Mouse (Mus musculus): ENCODE data around the gene Rsg1. TPM values are rescaled to one million over a fixed set of nuclear protein-coding genes. Genes with fewer than 3 reads are reported as not detected.
A peak's percentile ranks its signal among the peaks of the same experiment; 100 is the strongest.

Rsg1 gene
- polyA plus RNA-seq, 1 experiment from 2014 or later = 2.2 TPM

GRCm38 (mm10) chr4:141248614-141248978 is 34.8 kb downstream of the Rsg1 start:
- Histone ChIP-seq H3K4me1 (replicated peaks) (peaks cover 20% of the 10 kb centered on the region), H3K36me3 (no peaks in the 10 kb centered on the region), H3K4me3 (replicated peaks) (no peak overlapping the region), H3K9me3 (replicated peaks) (no peaks in the 10 kb centered on the region), H3K4me2 (peak overlapping the region; percentile 57; the same call in 1 of the 2 replicates), H3K27me3 (peaks cover 80% of the 10 kb centered on the region), H3K27ac (no peak overlapping the region), H3K9ac (no peak overlapping the region)
- DNase-seq (no peak), ATAC-seq (ENCODE audit: low read depth) (peak; percentile 27)
- WGBS (ENCODE audit: insufficient replicate concordance) = 14% methylated on average over 11 of the region's 11 CpGs

DNA sequence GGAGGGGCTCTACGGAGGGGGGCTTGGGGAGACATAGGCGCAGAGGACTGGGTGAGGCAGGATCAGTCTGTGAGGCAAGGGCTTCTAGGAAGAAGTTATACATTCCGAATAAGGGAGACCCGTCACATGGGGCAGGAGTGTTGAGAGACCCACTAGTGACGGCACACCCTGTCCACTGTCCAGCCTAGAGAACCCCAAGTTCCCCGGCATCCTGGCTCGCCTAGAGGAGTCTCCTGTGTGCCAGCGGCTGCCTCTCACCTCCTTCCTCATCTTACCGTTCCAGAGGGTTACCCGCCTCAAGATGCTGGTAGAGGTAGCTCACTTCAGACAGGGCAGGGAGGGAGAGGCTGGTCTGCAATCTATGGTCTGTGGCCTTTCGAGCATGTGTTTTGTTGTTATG is 35.6 kb downstream of the Rsg1 start:
- ATAC-seq (ENCODE audit: low read depth) (no peak), DNase-seq (no peak)
- peaks cover 72% of the 10 kb centered on the region for H3K27me3 ChIP-seq
- H3K4me3 ChIP-seq (replicated peaks) = no peak overlapping the region
- no peak overlapping the region for H3K4me2 ChIP-seq
- no peaks in the 10 kb centered on the region for H3K9me3 ChIP-seq (replicated peaks)
- 49% methylated on average over 11 of the region's 11 CpGs for WGBS (ENCODE audit: insufficient replicate concordance)
- peaks cover 20% of the 10 kb centered on the region for H3K4me1 ChIP-seq (replicated peaks)
- H3K9ac ChIP-seq = no peak overlapping the region
- H3K27ac ChIP-seq = no peak overlapping the region
- H3K36me3 ChIP-seq = no peaks in the 10 kb centered on the region

- Histone ChIP-seq H3K27me3 (peaks cover 55% of the 10 kb centered on the region), H3K36me3 (no peaks in the 10 kb centered on the region), H3K9me3 (replicated peaks) (no peaks in the 10 kb centered on the region), H3K4me1 (replicated peaks) (peaks cover 20% of the 10 kb centered on the region), H3K9ac (no peak overlapping the region), H3K27ac (no peak overlapping the region), H3K4me2 (no peak overlapping the region), H3K4me3 (replicated peaks) (no peak overlapping the region)
- WGBS (ENCODE audit: insufficient replicate concordance) = 71% methylated on average over 8 of the region's 8 CpGs
- no peak for DNase-seq
- no peak for ATAC-seq (ENCODE audit: low read depth)
Observed at GRCm38 (mm10) chr4:141251071-141251470, 37.3 kb downstream of the Rsg1 start.

DNA sequence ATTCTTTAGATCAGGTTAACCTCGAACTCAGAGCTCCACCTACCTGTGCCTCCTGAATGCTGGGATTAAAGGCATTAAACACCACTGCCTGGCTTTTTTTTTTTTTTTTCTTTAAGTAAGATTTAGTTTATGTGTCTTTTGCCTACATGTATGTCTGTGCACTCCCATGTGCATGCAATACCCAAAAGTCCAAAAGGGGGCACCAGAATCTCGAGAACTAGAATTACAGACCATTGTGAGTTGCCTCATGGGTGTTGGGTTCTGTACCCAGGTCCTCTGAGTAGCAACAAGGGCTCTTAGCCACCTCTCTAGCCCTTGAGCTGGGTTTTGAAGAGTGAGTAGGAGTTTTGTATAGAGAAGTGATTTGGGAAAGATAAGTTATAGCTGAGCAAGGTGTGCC is 38.9 kb downstream of the Rsg1 start:
- Histone ChIP-seq H3K9me3 (replicated peaks) (no peaks in the 10 kb centered on the region), H3K4me1 (replicated peaks) (peaks cover 12% of the 10 kb centered on the region), H3K27ac (no peak overlapping the region), H3K4me2 (no peak overlapping the region), H3K4me3 (replicated peaks) (no peak overlapping the region), H3K36me3 (no peaks in the 10 kb centered on the region), H3K27me3 (peaks cover 40% of the 10 kb centered on the region), H3K9ac (no peak overlapping the region)
- no peak for DNase-seq
- WGBS (ENCODE audit: insufficient replicate concordance) = 25% methylated on average over 2 of the region's 2 CpGs
- no peak for ATAC-seq (ENCODE audit: low read depth)

DNA sequence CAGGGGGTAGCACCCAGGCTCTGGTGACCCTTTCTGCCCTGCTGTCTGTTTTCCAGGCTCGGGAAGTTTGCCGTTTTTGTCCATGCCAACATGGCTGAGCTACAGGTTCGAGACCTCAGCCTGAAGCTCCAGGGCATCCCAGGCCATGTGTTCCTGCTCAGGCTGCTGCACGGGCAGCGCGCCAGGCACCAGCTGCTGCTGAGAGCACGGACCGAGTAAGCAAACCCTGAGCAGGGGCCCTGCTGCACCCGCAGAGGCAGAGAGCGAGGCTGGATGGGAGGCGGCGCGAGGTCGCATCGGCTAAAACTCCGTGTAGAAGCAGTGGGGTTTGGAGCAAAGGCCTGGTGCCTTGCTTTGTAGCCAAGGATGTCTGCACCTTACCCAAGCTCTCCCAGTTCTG is 40.5 kb downstream of the Rsg1 start:
- H3K4me3 ChIP-seq (replicated peaks) = no peak overlapping the region
- no peaks in the 10 kb centered on the region for H3K9me3 ChIP-seq (replicated peaks)
- DNase-seq (no peak), ATAC-seq (ENCODE audit: low read depth) (no peak)
- H3K4me1 ChIP-seq (replicated peaks) = no peaks in the 10 kb centered on the region
- no peak overlapping the region for H3K27ac ChIP-seq
- H3K9ac ChIP-seq = no peak overlapping the region
- no peaks in the 10 kb centered on the region for H3K36me3 ChIP-seq
- H3K27me3 ChIP-seq = peaks cover 24% of the 10 kb centered on the region
- H3K4me2 ChIP-seq = no peak overlapping the region
- WGBS (ENCODE audit: insufficient replicate concordance) = 74% methylated on average over 16 of the region's 16 CpGs

- no peak overlapping the region for H3K4me2 ChIP-seq
- ATAC-seq (ENCODE audit: low read depth) (no peak), DNase-seq (no peak)
- peaks cover 7% of the 10 kb centered on the region; the same call in 1 of the 2 replicates for H3K9me3 ChIP-seq (replicated peaks)
- 56% methylated on average over 5 of the region's 5 CpGs for WGBS (ENCODE audit: insufficient replicate concordance)
- no peaks in the 10 kb centered on the region for H3K27me3 ChIP-seq
- H3K27ac ChIP-seq = no peak overlapping the region
- H3K36me3 ChIP-seq = no peaks in the 10 kb centered on the region
- H3K4me3 ChIP-seq (replicated peaks) = no peak overlapping the region
- H3K9ac ChIP-seq = no peak overlapping the region
- H3K4me1 ChIP-seq (replicated peaks) = 0 out of 2 replicates have a peak, but pooled peaks cover 4% of the 10 kb centered on the region
Observed at GRCm38 (mm10) chr4:141257440-141257839, 43.7 kb downstream of the Rsg1 start.

- Histone ChIP-seq H3K36me3 (no peaks in the 10 kb centered on the region), H3K9ac (no peak overlapping the region), H3K27ac (no peak overlapping the region), H3K4me1 (replicated peaks) (0 out of 2 replicates have a peak, but pooled peaks cover 4% of the 10 kb centered on the region), H3K9me3 (replicated peaks) (peaks cover 7% of the 10 kb centered on the region; the same call in 1 of the 2 replicates), H3K27me3 (no peaks in the 10 kb centered on the region), H3K4me3 (replicated peaks) (no peak overlapping the region), H3K4me2 (no peak overlapping the region)
- ATAC-seq (ENCODE audit: low read depth) (no peak), DNase-seq (no peak)
- WGBS (ENCODE audit: insufficient replicate concordance) = 72% methylated on average over 12 of the region's 12 CpGs
Observed at GRCm38 (mm10) chr4:141259413-141259812, 45.7 kb downstream of the Rsg1 start.

- Histone ChIP-seq H3K27ac (no peak overlapping the region), H3K9me3 (replicated peaks) (peaks cover 7% of the 10 kb centered on the region; the same call in 1 of the 2 replicates), H3K9ac (no peak overlapping the region), H3K4me3 (replicated peaks) (no peak overlapping the region), H3K4me2 (peak overlapping the region; percentile 19; the same call in 1 of the 2 replicates), H3K27me3 (no peaks in the 10 kb centered on the region), H3K36me3 (no peaks in the 10 kb centered on the region), H3K4me1 (replicated peaks) (0 out of 2 replicates have a peak, but pooled peaks cover 4% of the 10 kb centered on the region)
- 60% methylated on average over 16 of the region's 16 CpGs for WGBS (ENCODE audit: insufficient replicate concordance)
- DNase-seq (no peak), ATAC-seq (ENCODE audit: low read depth) (no peak)
Observed at GRCm38 (mm10) chr4:141260007-141260723, 46.4 kb downstream of the Rsg1 start.

GRCm38 (mm10) chr4:141262906-141263637 is 49.3 kb downstream of the Rsg1 start:
- ATAC-seq (ENCODE audit: low read depth) (no peak), DNase-seq (no peak)
- Histone ChIP-seq H3K4me3 (replicated peaks) (no peak overlapping the region), H3K9ac (no peak overlapping the region), H3K9me3 (replicated peaks) (peaks cover 8% of the 10 kb centered on the region; the same call in 1 of the 2 replicates), H3K4me1 (replicated peaks) (0 out of 2 replicates have a peak, but pooled peaks cover 4% of the 10 kb centered on the region), H3K27ac (no peak overlapping the region), H3K4me2 (no peak overlapping the region), H3K27me3 (no peaks in the 10 kb centered on the region), H3K36me3 (no peaks in the 10 kb centered on the region)
- WGBS (ENCODE audit: insufficient replicate concordance) = 57% methylated on average over 10 of the region's 10 CpGs

DNA sequence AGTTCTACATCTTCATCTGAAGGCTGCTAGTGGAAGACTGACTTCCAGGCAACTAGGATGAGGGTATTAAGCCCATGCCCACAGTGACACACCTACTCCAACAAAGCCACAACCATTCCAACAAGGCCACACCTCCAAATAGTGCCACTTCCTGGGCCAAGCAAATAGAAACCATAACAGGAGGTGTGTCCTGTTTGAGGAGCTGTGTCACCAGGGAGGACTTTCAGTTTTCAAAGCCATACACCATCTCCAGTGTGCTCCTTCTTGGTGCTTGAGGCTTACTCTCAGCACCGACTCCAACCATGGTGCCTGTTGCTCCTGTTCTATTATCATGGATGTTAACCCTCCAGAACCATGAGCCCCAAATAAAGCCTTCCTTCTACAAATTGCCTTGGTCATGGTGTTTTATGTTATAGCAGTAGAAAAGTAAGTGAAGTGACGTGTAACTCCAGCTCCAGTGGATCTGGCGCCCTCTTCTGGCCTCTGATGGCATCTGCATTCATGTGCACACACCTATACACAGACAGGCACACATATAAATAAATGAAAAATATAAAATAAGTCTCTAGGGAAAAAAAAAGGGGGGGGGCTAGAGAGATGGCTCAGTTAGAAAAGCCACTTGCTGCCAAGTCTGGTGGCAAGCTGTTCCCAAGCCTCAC is 52.4 kb downstream of the Rsg1 start:
- 0 out of 2 replicates have a peak, but pooled peaks cover 5% of the 10 kb centered on the region for H3K27me3 ChIP-seq
- DNase-seq (no peak), ATAC-seq (ENCODE audit: low read depth) (no peak)
- H3K36me3 ChIP-seq = no peaks in the 10 kb centered on the region
- H3K27ac ChIP-seq = no peak overlapping the region
- H3K4me3 ChIP-seq (replicated peaks) = no peak overlapping the region
- no peaks in the 10 kb centered on the region for H3K4me1 ChIP-seq (replicated peaks)
- H3K9ac ChIP-seq = no peak overlapping the region
- 69% methylated on average over 3 of the region's 3 CpGs for WGBS (ENCODE audit: insufficient replicate concordance)
- no peak overlapping the region for H3K4me2 ChIP-seq
- peaks cover 11% of the 10 kb centered on the region; the same call in 1 of the 2 replicates for H3K9me3 ChIP-seq (replicated peaks)

- no peak for ATAC-seq (ENCODE audit: low read depth)
- Histone ChIP-seq H3K9ac (no peak overlapping the region), H3K36me3 (no peaks in the 10 kb centered on the region), H3K4me3 (replicated peaks) (no peak overlapping the region), H3K4me2 (no peak overlapping the region), H3K27ac (no peak overlapping the region), H3K27me3 (peaks cover 13% of the 10 kb centered on the region; the same call in 1 of the 2 replicates), H3K9me3 (replicated peaks) (0 out of 2 replicates have a peak, but pooled peaks cover 4% of the 10 kb centered on the region), H3K4me1 (replicated peaks) (0 out of 2 replicates have a peak, but pooled peaks cover 5% of the 10 kb centered on the region)
- WGBS (ENCODE audit: insufficient replicate concordance) = 56% methylated on average over 3 of the region's 3 CpGs
- no peak for DNase-seq
Observed at GRCm38 (mm10) chr4:141267250-141267649, 53.5 kb downstream of the Rsg1 start.

All from liver, embryonic 13.5 days (tissue).